Mouse (Mus musculus) spleen, adult 2 months (tissue): ENCODE measurements around the gene Kctd21. TPM values are rescaled to one million over a fixed set of nuclear protein-coding genes. Genes with fewer than 3 reads are reported as not detected.

Source experiments
- DNase-seq, 2 experiments: peaks; one replicate each; pipeline versions ENCODE4 v3.0.0 to v3.0.0-alpha.2; 2012 to 2021; ENCODE audit warnings: low spot score in 2 of 2, low read depth in 1 of 2
- H3K27ac ChIP-seq: fragments of 200-500 bp; 2 replicates; pipeline ENCODE4 v1.5.1; 2012; ENCODE audit warnings: low read length, inconsistent platforms; ENCODE audit not compliant: insufficient read depth
- H3K27me3 ChIP-seq: fragments of 200-500 bp; 2 replicates; pipeline ENCODE4 v1.6.1; 2012; ENCODE audit warnings: mild to moderate bottlenecking, moderate library complexity, low read length, inconsistent platforms; ENCODE audit not compliant: control insufficient read depth, insufficient read depth
- H3K36me3 ChIP-seq: fragments of 200-500 bp; 2 replicates; pipeline ENCODE4 v1.6.1; 2012; ENCODE audit warnings: mild to moderate bottlenecking, low read length, inconsistent platforms; ENCODE audit not compliant: control insufficient read depth, insufficient read depth
- H3K4me1 ChIP-seq: fragments of 200-500 bp; 2 replicates; pipeline ENCODE4 v1.6.1; 2011; ENCODE audit warnings: inconsistent platforms; ENCODE audit not compliant: control insufficient read depth, insufficient read depth, insufficient read length
- H3K4me3 ChIP-seq: fragments of 200-500 bp; 2 replicates; pipeline ENCODE4 v1.5.1; 2011; ENCODE audit warnings: mild to moderate bottlenecking, inconsistent platforms; ENCODE audit not compliant: insufficient read depth, insufficient read length; ENCODE audit errors: extremely low read depth
- CTCF ChIP-seq: fragments of 200-500 bp; IDR thresholded peaks from 2 replicates; pipeline ENCODE4 v1.5.1; 2011; ENCODE audit warnings: mild to moderate bottlenecking, inconsistent platforms; ENCODE audit not compliant: insufficient read depth, insufficient read length, insufficient replicate concordance; ENCODE audit errors: extremely low read depth
- POLR2A ChIP-seq: fragments of 200-500 bp; IDR thresholded peaks from 2 replicates; pipeline ENCODE4 v1.6.1; 2011; ENCODE audit warnings: low read depth, low read length, inconsistent platforms
- WGBS: fragments of 180-500 bp; shearing (Covaris S2); methylation state at CpG from one replicate; pipeline ENCODE4 v1.1.7; 2018; 5-methylcytosine and 5-hydroxymethylcytosine counted together
- polyA plus RNA-seq: library from polyadenylated mRNA; depleted of rRNA; stranded (reverse); fragments of >200 nt; gene quantifications from 2 replicates; pipeline ENCODE4 v1.2.3, GENCODE M21; 2012

The Kctd21 gene
- polyA plus RNA-seq, 1 experiment = 2.8 TPM

- Histone ChIP-seq H3K4me3 (peak overlapping the region; percentile 98), H3K27me3 (no peaks in the 10 kb centered on the region), H3K4me1 (peaks cover 8% of the 10 kb centered on the region; the same call in 1 of the 2 replicates), H3K36me3 (no peaks in the 10 kb centered on the region), H3K27ac (no peak overlapping the region)
- 63% methylated on average over 11 of the region's 11 CpGs for WGBS
- TF ChIP-seq CTCF (no peak), POLR2A (no peak)
- DNase-seq = no peak
Observed at GRCm38 (mm10) chr7:97330931-97331645, 1.0 kb upstream of the Kctd21 start.

GRCm38 (mm10) chr7:97332667-97333041 is 527 bp downstream of the Kctd21 start:
- peaks cover 8% of the 10 kb centered on the region; the same call in 1 of the 2 replicates for H3K4me1 ChIP-seq
- H3K4me3 ChIP-seq = peak overlapping the region; percentile 92
- H3K27ac ChIP-seq = peak overlapping the region; percentile 52
- H3K36me3 ChIP-seq = no peaks in the 10 kb centered on the region
- TF ChIP-seq POLR2A (no peak; the same call in 1 of the 2 replicates), CTCF (no peak)
- H3K27me3 ChIP-seq = no peaks in the 10 kb centered on the region
- 7% methylated on average over 9 of the region's 9 CpGs for WGBS
- DNase-seq = no peak

DNA sequence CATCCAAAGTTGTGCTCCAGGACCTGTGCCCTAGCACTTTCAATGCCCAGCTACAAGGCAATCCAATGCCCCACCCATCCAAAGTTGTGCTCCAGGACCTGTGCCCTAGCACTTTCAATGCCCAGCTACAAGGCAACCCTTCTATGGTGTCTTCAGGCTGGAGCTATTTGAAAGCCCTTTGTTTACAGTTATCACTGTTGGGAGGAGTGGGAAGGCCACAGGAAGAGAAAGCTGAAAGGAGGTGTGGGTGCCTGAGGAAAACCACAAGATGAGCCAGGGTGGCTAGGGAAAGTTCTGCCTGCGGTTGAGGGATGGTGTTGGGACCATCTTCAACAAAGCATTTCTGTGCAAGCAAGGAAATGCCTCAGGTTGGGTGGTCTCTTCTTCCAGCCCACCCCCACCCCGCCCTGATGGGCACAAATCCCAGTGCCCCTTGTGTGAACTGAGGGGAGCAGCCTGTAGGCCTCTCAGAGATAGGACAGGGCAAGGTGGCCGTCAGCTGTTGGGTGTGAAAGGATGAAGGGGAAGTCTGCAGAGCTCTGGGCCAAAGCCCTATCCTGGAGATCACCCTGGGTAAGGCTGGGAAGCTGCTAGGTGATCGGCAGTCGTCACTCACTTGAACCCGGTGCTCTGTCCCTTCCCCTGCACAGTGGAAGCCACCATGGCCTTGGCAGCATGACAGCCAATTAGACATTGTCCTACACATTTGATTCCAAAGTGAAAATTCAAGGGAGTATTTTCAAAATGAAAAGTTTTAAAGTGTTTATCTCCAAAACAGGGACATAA is 1.2 kb downstream of the Kctd21 start:
- no peaks in the 10 kb centered on the region for H3K36me3 ChIP-seq
- TF ChIP-seq POLR2A (no peak), CTCF (no peak)
- H3K4me3 ChIP-seq = no peak overlapping the region
- H3K27me3 ChIP-seq = no peaks in the 10 kb centered on the region
- DNase-seq = no peak
- peaks cover 8% of the 10 kb centered on the region; the same call in 1 of the 2 replicates for H3K4me1 ChIP-seq
- 55% methylated on average over 6 of the region's 6 CpGs for WGBS
- H3K27ac ChIP-seq = no peak overlapping the region

DNA sequence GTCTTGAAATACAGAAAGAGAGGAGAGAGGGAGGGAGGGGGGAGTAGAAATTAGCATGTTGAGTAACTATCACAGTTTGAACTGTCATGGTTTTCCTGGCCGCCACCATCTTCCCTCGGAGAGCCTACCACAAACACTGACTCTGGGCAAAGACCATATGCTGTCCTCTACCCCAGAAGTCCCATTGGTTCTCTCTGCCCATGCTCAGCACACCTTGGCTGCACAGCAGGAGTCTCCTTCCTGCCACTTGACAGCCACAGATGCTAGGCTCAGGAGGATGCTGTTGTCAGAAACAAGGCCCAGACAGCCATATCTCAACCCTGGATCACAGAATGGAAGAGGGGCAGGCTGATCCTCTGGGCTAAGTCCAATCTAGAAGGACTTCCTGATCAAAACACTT is 2.3 kb downstream of the Kctd21 start:
- DNase-seq = no peak
- Histone ChIP-seq H3K36me3 (no peaks in the 10 kb centered on the region), H3K27ac (no peak overlapping the region), H3K4me1 (peaks cover 8% of the 10 kb centered on the region; the same call in 1 of the 2 replicates), H3K27me3 (no peaks in the 10 kb centered on the region), H3K4me3 (no peak overlapping the region)
- no peak for TF ChIP-seq POLR2A
- no peak for TF ChIP-seq CTCF
- WGBS = 76% methylated on average over 2 of the region's 2 CpGs

DNA sequence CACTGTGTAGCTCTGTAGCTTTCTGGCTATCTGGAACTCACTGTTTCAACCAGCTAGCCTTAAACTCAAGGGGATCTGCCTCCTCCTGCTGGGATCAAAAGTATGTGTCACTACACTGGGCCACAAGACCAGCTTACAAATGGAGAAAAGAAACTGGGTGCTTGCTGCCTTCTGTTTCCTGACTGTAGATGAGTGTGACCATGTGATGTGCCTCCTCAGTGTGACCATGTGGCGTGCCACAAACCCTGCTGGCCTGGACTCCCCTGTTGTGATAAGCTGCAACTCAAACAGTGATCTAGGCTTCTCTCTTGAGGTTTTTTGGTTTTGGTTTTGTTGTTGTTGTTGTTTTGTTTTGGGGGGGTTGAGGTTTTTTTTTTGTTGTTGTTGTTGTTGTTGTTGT is 4.6 kb downstream of the Kctd21 start:
- Histone ChIP-seq H3K36me3 (no peaks in the 10 kb centered on the region), H3K4me3 (no peak overlapping the region), H3K4me1 (peaks cover 4% of the 10 kb centered on the region; the same call in 1 of the 2 replicates), H3K27me3 (no peaks in the 10 kb centered on the region), H3K27ac (no peak overlapping the region)
- no peak for DNase-seq
- 58% methylated on average over 1 of the region's 1 CpGs for WGBS
- TF ChIP-seq POLR2A = no peak
- TF ChIP-seq CTCF = no peak

DNA sequence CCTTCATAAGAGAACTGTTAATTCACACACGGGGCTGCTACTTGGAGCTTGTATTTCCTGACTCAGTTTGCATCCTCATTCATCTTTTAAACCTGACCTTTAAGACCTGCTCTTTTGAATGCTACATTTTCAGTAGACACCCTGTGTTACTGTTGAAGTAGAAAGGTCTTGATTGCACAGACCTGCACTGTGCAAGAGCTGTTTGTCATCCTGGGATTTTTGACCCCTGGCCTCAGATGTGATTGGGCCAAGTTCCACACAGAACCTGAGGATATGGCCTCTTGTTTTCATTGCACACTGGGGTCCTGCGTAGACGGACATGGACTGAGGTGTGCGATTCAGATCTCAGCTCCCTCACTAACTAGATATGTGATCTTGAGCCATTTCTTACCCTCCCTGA is 6.5 kb downstream of the Kctd21 start:
- TF ChIP-seq CTCF = no peak
- TF ChIP-seq POLR2A = no peak
- Histone ChIP-seq H3K4me1 (no peaks in the 10 kb centered on the region), H3K27ac (no peak overlapping the region), H3K4me3 (no peak overlapping the region), H3K27me3 (no peaks in the 10 kb centered on the region), H3K36me3 (no peaks in the 10 kb centered on the region)
- 79% methylated on average over 4 of the region's 4 CpGs for WGBS
- DNase-seq = no peak

GRCm38 (mm10) chr7:97339623-97340022 is 7.5 kb downstream of the Kctd21 start:
- no peaks in the 10 kb centered on the region for H3K36me3 ChIP-seq
- no peak overlapping the region for H3K27ac ChIP-seq
- H3K27me3 ChIP-seq = no peaks in the 10 kb centered on the region
- 95% methylated on average over 7 of the region's 7 CpGs for WGBS
- H3K4me1 ChIP-seq = no peaks in the 10 kb centered on the region
- H3K4me3 ChIP-seq = no peak overlapping the region
- no peak for TF ChIP-seq CTCF
- no peak for TF ChIP-seq POLR2A
- DNase-seq = no peak
